Mouse (Mus musculus) embryonic stem cell, embryonic (primary cell): ENCODE measurements at regions not wholly inside any gene's neighbourhood (a gene's known extent, or its start where the extent isn't known, plus 50 kb on each side); places are given as distances from the start of the nearest gene placed in this dataset.

Source experiments
- CTCF ChIA-PET, 4 experiments: fragments of 300-600 bp in 2 of 4; fragments of 350-600 bp in 2 of 4; sonication (Branson Sonifier 250); formaldehyde crosslinking; loops; one replicate each; lab custom pipeline; 2022; ENCODE audit warnings: inconsistent platforms in 2 of 4; lab: Charles Lee
- POLR2A ChIA-PET, 4 experiments: fragments of 300-600 bp in 2 of 4; fragments of 350-600 bp in 2 of 4; sonication (Branson Sonifier 250); formaldehyde crosslinking; loops; one replicate each; lab custom pipeline; 2022; ENCODE audit warnings: antibody characterized with exemption in 4 of 4, inconsistent platforms in 1 of 4; lab: Charles Lee

DNA sequence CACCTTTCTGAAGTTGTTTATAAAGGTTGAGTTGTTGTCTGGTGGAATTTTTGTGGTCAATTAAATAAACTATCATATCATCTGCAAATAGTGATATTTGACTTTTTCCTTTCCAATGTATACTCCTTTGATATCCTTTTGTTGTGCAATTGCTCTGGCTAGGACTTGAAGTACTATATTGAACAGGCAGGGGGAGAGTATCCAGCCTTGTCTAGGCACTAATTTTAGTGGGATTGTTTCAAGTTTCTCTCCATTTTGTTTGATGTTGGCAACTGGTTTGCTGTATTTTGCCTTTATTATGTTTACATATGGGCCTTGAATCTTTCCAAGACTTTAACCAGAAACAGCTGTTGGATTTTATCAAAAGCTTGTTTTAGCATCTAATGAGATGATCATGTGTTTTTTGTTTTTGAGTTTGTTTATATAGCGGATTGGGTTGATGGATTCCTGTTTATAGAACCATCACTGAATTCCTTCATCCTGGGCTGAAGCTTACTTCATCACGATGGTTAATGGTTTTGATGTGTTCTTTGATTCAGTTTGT, 383.3 kb downstream of the Amd2 start:
- ChIA-PET CTCF (no interaction called here), POLR2A (no interaction called here)

DNA sequence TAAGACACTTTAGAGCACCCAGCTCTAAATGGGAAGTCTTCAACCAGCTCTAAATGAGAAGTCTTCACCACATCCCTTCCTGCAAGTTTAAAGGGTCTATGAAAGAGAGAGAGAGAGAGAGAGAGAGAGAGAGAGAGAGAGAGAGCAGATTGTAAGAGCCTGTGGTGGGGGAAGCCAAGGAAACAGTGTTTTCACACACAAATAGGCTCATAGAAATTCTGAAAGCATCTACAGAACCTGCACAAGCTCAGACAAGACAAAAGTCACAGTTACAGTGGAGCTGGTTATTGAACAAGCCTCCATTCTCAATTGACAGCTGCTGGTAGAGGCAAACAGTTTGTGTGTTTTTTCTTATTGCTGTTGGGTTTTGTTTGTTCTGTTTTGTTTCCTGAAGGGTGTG, 412.9 kb downstream of the Amd2 start:
- POLR2A ChIA-PET = interaction anchor here in 2 of 4 experiments (0.6 to 0.7 kb wide), 2 partner anchors 14 to 97 kb away, joined by 3 to 4 read pairs; no protein-coding TSS in a partner anchor
- CTCF ChIA-PET = no interaction called here

DNA sequence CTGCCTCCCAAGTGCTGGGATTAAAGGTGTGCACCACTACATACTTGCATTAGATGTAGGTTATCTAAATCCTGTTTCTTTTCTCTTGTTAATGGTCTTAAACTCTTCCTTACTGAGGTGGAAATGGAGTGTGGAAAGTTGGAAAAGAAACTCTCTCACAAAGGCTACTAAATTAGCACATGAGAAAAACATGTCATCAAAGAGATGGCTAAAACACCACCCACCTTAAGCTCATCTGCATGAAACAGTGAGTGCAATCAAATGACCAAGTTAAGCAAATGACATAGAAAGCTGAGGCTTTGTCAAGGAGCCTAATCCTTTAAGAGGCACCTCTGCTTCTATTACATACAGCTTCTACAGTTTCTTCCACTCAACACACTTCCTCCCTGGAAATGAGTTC, 446.6 kb downstream of the Amd2 start:
- ChIA-PET CTCF (no interaction called here), POLR2A (no interaction called here)

DNA sequence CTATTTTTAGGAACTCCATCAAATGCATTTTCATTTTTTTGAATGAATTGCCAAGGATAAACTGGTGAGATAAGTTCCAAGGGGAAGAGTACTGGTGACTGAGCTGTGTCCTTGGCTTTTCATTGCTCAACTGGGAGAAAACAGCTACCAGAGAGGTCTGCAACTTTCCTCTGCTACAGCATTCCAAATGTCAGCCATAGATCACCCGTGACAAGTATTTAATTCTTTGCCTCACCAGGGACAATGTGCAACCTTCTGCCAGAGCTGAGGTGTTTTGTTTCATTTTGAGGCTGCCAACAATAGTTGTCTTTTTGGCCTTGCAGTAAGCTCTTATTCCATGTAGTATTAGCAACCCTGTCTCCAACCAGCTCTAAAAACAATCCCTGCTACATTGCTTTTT, 475.3 kb downstream of the Amd2 start:
- ChIA-PET CTCF (no interaction called here), POLR2A (interaction anchor here in 1 of 4 experiments (0.6 kb wide), 1 partner anchor 9 kb away, joined by 4 read pairs; no protein-coding TSS in a partner anchor)

DNA sequence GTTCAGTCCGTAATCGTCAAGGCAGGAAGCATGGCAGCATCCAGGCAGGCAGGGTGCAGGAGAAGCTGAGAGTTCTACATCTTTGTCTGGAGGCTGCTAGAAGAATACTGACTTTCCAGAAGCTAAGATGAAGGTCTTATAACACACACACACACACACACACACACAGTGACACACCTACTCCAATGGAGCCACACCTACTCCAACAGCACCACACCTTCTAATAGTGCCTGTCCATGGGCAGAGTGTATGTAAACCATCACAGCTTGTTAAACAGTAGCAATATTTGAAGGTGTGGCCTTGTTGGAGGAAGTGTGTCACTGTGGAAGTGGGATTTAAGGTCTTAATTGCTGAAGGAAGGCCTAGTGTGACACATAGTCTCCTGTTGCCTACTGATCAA, 476.4 kb downstream of the Amd2 start:
- POLR2A ChIA-PET = no interaction called here
- CTCF ChIA-PET = no interaction called here

DNA sequence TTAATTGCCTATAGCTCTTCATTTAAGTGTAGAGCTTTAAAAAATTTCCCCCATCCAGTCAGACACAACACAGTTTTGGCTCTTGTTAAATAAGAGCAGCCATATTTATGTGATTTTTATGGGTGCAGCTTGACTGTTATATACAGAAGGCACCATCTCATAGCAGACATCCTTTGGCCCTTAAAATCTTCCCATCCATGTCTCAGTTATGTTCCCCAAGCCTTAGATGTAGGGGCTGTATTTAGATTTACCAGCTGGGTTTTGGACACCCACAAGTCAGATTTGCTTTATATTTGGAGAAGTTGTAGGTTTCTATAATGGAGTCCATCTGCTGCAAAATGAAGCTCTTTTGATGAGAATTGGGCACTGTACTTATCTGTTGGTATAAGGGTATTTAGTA, 482.2 kb downstream of the Amd2 start:
- POLR2A ChIA-PET = no interaction called here
- CTCF ChIA-PET = interaction anchor here in 2 of 4 experiments (0.5 to 0.6 kb wide), 2 partner anchors 1067 to 1551 kb away, joined by 3 to 4 read pairs; no protein-coding TSS in a partner anchor
